Mouse (Mus musculus) thymus, postnatal 10 days (tissue): ENCODE results near the gene Gm29554.
"Not testable (repeated sequence)": the region's sequence is repeated elsewhere in the genome, so short reads cannot be mapped to it uniquely, and the experiment has no call there.

Experiments used
- DNase-seq, 2 experiments: peaks; one replicate each; pipeline ENCODE4 v3.0.0; 2021; ENCODE audit warnings: low spot score in 2 of 2

Gene Gm29554

DNA sequence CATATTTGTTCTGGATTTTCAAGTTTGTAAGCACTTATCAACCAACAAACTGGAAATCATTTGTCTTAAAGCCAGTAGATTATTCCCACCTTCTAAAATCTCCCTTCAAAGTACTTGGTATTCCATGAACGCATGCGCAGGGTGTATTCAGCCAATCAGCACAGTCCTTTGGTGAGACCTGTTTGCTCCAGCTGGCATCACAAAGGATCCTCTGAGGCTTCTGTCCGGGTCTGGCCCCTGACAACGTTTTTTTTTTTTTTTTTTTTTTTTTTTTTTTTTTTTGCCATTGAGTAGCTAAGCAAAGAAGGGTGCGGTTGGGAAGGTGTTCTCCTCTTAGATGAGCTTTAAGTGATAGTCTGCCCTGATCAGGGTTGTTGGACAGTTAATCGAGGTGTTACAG, at the start of gene Gm29554:
Gm29554 (plus strand) TSS at position 301 of the 400 bp plus-strand sequence.
- not testable (repeated sequence) for DNase-seq
